Mouse (Mus musculus): ENCODE data around the gene Olfr1082. TPM values are rescaled to one million over a fixed set of nuclear protein-coding genes. Genes with fewer than 3 reads are reported as not detected.
"Not testable (repeated sequence)": the region's sequence is repeated elsewhere in the genome, so short reads cannot be mapped to it uniquely, and the experiment has no call there.

Gene Olfr1082
- total RNA-seq (2017): not detected in 2 replicates

DNA sequence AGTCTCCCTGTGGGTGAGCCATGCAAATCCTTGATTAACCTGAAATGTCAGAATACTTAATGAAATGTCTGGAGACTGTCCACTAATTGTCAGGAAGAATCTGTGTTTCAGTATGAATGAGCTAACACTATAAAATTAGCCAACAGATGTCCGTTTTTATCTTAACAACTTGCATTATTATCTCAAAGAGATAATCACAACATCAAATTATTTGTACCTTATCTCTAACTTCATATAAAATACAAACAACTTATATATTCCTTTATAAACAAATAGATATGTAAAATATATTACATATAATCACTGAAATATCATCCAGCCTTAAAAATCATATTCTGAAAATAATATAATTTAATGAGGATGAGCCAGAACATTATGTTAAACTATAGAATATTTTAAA lies at the start of gene Olfr1082:
Gene Olfr1082 (minus strand): TSS at position 101 of the 400 bp plus-strand sequence.
- ATAC-seq (replicated peaks; ENCODE audit: low read depth, poor library complexity, severe bottlenecking): not testable (repeated sequence)

DNA sequence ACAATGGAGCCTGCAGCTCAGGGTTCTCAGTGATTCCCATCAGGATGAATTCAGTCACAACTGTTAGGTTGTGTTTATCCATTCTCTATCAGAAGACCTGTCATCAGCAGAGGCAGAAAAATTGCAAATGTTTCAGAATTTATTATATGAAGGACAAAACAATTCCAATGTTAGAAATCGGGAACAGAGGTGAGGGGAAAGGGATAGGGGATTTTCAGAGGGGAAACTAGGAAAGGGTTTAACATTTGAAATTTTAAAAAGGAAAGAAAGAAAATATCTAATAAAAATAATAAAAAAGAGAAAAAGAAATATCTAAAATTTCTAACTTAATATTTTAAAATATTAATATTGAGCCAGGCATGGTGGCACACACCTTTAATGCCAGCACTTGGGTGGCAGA lies 40.9 kb upstream of the Olfr1082 start, which contains the start of gene Olfr1084:
Gene Olfr1084 (minus strand): TSS at position 101 of the 400 bp plus-strand sequence.
- ATAC-seq (replicated peaks; ENCODE audit: low read depth, poor library complexity, severe bottlenecking): not testable (repeated sequence)

DNA sequence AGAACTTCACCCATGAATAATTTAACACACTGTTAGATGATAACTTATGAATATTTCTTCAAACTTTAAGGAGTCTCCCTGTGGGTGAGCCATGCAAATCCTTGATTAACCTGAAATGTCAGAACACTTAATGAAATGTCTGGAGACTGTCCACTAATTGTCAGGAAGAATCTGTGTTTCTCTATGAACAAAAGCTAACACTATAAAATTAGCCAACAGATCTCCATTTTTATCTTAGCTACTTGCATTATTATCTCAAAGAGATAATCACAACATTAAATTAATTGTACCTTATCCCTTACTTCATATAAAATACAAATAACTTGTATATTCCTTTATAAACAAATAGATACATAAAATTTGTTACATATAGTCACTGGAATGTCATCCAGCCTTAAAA lies 40.6 kb downstream of the Olfr1082 start, which contains the start of gene Olfr1080:
Gene Olfr1080 (minus strand): TSS at position 101 of the 400 bp plus-strand sequence.
- ATAC-seq (replicated peaks; ENCODE audit: low read depth, poor library complexity, severe bottlenecking): not testable (repeated sequence)

Other genes starting within 250 kb of the Olfr1082 start
- not detected in 2 replicates for gene Olfr1055, start 248.7 kb downstream of the Olfr1082 start, total RNA-seq (2017)
- not detected in 2 replicates for gene Olfr1056, start 236.5 kb downstream of the Olfr1082 start, total RNA-seq (2017)
- not detected in 2 replicates for gene Olfr1057, start 220.6 kb downstream of the Olfr1082 start, total RNA-seq (2017)
- not detected in 2 replicates for gene Olfr1058, start 210.4 kb downstream of the Olfr1082 start, total RNA-seq (2017)
- not detected in 2 replicates for gene Olfr1061, start 184.9 kb downstream of the Olfr1082 start, total RNA-seq (2017)
- not detected in 2 replicates for gene Olfr1062, start 172.2 kb downstream of the Olfr1082 start, total RNA-seq (2017)
- not detected in 2 replicates for gene Olfr1065, start 148.4 kb downstream of the Olfr1082 start, total RNA-seq (2017)
- gene Olfr1066, start 142.7 kb downstream of the Olfr1082 start, total RNA-seq (2017): not detected in 2 replicates
- not detected in 2 replicates for gene Olfr228, start 111.6 kb downstream of the Olfr1082 start, total RNA-seq (2017)
- gene Olfr1076, start 90.5 kb downstream of the Olfr1082 start, total RNA-seq (2017): not detected in 2 replicates
- gene Olfr1079, start 56.5 kb downstream of the Olfr1082 start, total RNA-seq (2017): not detected in 2 replicates
- not detected in 2 replicates for gene Olfr1080, start 40.7 kb downstream of the Olfr1082 start, total RNA-seq (2017)
- not detected in 2 replicates for gene Olfr1084, start 40.8 kb upstream of the Olfr1082 start, total RNA-seq (2017)
- not detected in 2 replicates for gene Olfr1085, start 63.1 kb upstream of the Olfr1082 start, total RNA-seq (2017)
- not detected in 2 replicates for gene Olfr1086, start 81.1 kb upstream of the Olfr1082 start, total RNA-seq (2017)
- not detected in 2 replicates for gene Olfr1087, start 99.4 kb upstream of the Olfr1082 start, total RNA-seq (2017)
- gene Olfr1089, start 134.7 kb upstream of the Olfr1082 start, total RNA-seq (2017): not detected in 2 replicates
- gene Olfr1090, start 160.0 kb upstream of the Olfr1082 start, total RNA-seq (2017): not detected in 2 replicates
- gene Olfr1093, start 183.5 kb upstream of the Olfr1082 start, total RNA-seq (2017): not detected in 2 replicates
- gene Olfr141, start 211.1 kb upstream of the Olfr1082 start, total RNA-seq (2017): not detected in 2 replicates
- gene Olfr1094, start 225.7 kb upstream of the Olfr1082 start, total RNA-seq (2017): not detected in 2 replicates

Data from common myeloid progenitor, adult 5-6 weeks (primary cell).